Mouse (Mus musculus) brain, adult 10 weeks (tissue): ENCODE data around the gene Smyd2. TPM values are rescaled to one million over a fixed set of nuclear protein-coding genes. Genes with fewer than 3 reads are reported as not detected.

ENCODE experiments used
- polyA plus RNA-seq: library from polyadenylated mRNA; stranded (reverse); fragments of 350-450 nt; fragmentation: Illumina TruSeq; extraction: RNeasy Lipid Tissue Mini Kit (QIAGEN cat#74804); gene quantifications from one replicate; pipeline ENCODE4 v1.2.3, GENCODE M21; 2015; ENCODE audit warnings: low read depth, low replicate concordance

The Smyd2 gene
- 79.4 TPM for polyA plus RNA-seq

GRCm38 (mm10) chr1:189921818-189922592, at the start of gene Smyd2:
Smyd2 (minus strand) TSS chr1:189922363.

Other genes with a start within 250 kb of the Smyd2 start
- gene Cenpf, start 234.3 kb downstream of the Smyd2 start, polyA plus RNA-seq, result 0.22 TPM
- gene Ptpn14, start 194.1 kb downstream of the Smyd2 start, polyA plus RNA-seq, result 2.7 TPM
- gene Prox1, start 248.4 kb upstream of the Smyd2 start, polyA plus RNA-seq, result 9.5 TPM